Mouse (Mus musculus) gastrocnemius, adult 8-10 months (tissue): ENCODE measurements around the gene Ankrd50. TPM values are rescaled to one million over a fixed set of nuclear protein-coding genes. Genes with fewer than 3 reads are reported as not detected.

Experiments
- DNase-seq, 2 experiments: peaks; one replicate each; pipeline ENCODE4 v3.0.0; 2022; ENCODE audit warnings: low spot score in 2 of 2
- total RNA-seq, 4 experiments: library from RNA; stranded (reverse); gene quantifications; 2 replicates each; pipeline ENCODE4 v1.2.4; 2022

The Ankrd50 gene
- total RNA-seq = 10 to 100 TPM in 1 of 4 experiments, 1 to 10 TPM in 3; 5.8 to 14.1 (median 9.5) TPM

DNA sequence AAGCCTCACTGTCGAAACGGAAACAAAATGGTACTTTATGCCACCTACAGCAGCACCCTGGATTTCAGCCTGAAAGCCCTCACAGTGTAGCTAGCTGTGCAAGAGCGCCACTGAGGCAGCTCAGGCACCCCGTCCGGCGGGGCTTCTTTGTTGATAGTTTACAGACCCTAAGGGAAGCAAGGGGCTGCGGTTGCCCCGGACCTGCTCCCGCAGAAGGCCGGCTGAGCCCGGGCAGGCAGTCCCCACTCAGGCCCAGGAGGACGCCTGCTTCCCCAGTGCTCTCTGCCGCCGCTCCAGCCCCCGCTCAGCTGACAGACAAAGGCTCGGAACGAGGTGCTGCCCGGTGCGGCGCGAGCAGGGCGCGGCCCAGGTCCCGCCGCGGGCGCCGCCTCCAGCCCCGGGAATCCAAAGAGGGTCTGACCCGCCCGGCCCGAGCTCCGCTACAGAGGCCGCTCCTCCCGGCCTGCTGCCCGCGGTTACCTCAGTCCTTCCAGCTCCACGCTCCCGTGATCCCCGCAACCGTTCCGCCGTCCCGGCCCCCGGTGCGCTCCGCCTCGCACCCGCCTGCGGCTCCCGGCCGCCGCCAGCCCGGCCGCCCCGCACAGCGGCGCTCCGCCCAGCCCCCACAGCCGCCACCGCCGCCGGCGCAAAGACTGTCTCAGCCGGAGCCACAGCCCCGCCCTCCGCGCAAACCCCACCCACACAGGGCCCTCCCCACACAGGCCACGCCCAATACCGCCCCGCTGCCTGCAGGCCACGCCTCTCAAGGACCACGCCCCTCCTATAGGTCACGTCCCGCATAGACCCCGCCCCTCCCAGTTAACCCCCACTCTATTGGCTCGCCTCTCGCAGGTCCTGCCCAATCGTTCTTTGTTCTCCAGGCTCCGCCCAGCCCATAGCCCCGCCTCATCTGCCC is at the start of gene Ankrd50:
Ankrd50 (minus strand) TSS at position 654 of the 916 bp plus-strand sequence.
- DNase-seq = peak; percentile 98 to 99

- DNase-seq = no peak
Measured at GRCm38 (mm10) chr3:38534245-38534644, 49.6 kb upstream of the Ankrd50 start.

GRCm38 (mm10) chr3:38520426-38520825 is 35.8 kb upstream of the Ankrd50 start:
- no peak for DNase-seq

GRCm38 (mm10) chr3:38519971-38520370 is 35.3 kb upstream of the Ankrd50 start:
- no peak for DNase-seq

GRCm38 (mm10) chr3:38503606-38504005 is 19.0 kb upstream of the Ankrd50 start:
- DNase-seq = no peak

- DNase-seq = no peak
Measured at GRCm38 (mm10) chr3:38502156-38502555, 17.5 kb upstream of the Ankrd50 start.

GRCm38 (mm10) chr3:38501739-38502138 is 17.1 kb upstream of the Ankrd50 start:
- DNase-seq = no peak

GRCm38 (mm10) chr3:38501316-38501715 is 16.7 kb upstream of the Ankrd50 start:
- DNase-seq = no peak

DNA sequence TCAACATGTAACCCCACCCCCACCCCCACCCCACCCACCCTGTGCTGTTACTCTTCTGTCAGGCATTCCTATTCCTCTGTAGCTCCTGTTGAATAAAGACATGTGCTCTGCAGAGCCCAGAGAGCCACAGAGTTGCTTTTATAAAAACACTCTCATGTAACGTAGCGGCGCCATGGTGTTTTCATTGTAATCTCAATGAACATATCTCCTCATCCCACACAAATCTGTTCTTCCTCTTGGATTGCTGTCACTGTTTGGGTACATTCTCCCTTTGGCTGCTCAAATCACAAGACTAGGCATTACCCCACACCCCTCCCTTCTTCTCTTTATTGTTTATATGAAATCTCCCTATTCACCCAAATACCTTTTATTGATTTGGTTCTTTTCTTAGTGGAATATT is 13.9 kb upstream of the Ankrd50 start:
- DNase-seq = no peak

DNA sequence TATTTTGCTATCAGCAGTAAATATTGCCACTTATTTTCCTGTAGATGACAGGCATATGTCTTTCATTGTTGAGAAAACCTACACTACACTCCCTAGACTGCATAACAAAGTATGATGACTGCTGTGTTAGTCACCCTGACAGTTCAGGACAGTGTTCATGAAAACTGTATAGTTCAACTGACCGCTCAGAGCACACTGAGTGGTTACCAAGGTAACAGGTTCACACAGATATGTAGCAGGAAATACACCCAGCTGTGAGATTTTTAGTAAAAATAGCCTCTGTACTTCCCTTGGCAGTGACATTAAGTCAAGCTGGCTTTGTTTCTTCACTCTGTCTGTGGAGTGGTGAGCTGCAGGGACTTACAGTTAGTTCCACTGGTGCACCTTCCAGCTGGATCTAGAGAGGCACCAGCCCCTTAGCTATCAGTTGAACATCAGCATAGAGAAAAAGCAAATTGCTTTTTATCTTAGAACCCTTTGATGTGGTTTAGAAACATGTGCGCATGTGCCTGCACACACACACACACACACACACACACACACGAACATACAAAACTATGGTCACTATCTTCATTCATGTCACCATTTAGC is 12.2 kb upstream of the Ankrd50 start:
- DNase-seq = no peak

DNA sequence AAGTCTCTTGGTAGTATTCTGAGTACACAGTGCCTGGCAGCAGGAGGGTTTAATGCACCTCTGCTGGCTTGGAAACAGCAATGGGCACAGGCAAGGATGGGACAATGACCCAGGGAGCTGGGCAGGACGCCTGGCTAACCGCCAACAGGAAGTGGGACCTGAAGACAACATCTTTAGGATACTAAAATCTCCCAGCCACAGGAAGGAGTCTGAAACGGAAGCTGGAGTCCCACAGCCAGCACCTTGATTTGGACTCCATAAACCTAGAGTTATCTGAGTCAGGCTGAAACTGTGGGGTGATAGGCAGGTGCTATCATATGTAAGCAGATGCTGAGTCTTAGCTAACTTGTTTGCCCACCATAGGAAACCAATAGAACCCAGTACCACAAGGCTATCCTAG is 7.1 kb upstream of the Ankrd50 start:
- no peak for DNase-seq

DNA sequence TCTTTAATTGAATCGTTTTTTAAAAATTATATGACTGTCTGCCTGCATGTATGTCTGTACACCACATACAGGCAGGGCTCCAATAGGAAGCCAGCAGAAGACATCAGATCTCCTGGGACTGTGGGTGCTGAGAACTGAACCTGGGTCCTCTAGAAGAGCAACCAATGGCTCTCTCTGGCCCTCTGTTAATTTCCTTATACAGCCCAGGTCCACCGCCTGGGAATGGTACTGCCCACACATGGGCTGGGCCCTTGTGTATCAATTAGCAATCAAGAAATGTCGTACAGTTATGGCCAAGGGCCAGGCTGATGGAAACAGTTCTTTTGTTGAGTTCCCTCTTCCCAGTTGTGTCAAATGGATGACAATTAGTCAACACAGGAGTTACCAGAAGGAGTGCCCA is 6.6 kb upstream of the Ankrd50 start:
- no peak for DNase-seq

DNA sequence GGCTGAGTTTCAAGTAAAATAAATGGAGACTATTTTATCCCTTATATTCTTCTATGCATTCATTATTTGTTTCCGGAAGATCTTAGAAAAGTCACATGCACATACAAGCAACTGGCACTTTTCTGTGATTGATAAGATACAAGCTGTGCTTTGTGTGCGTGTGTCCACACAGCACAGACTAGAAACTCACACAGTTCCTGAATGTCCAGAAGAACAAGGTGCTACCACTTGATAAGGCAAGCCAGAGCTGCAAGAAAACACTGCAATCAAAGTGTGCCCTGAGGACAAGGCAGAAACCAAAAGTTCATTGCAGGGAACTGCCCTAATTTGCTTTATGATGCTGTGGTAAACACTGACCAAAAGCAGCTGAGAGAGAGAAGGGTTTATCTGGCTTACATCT is 6.1 kb upstream of the Ankrd50 start:
- no peak for DNase-seq

DNA sequence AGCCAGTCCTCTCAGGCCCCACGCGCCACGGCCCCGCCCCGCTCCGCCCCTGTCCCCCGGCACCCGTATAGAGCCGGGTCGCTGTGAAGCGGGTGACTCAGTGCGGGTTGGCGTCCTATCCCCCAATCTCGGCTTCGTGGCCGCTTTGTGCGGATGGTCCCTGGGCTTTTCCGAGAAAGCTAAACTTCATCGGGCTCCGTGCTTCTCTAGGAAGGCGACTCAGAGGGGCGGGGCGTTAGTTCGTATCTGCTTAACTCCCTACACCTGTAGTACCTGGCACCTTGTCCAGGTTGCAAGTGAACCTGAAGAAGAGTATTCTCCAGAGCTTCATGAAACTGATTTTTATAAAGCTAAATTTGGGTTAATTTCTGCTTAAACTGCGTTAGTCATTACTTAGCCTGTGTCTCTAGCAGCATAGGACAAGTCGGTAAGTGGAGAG is 482 bp upstream of the Ankrd50 start:
- DNase-seq = no peak

GRCm38 (mm10) chr3:38483551-38483950 is 1.1 kb downstream of the Ankrd50 start:
- no peak for DNase-seq

- no peak for DNase-seq
Measured at GRCm38 (mm10) chr3:38482749-38483148, 1.9 kb downstream of the Ankrd50 start.

DNA sequence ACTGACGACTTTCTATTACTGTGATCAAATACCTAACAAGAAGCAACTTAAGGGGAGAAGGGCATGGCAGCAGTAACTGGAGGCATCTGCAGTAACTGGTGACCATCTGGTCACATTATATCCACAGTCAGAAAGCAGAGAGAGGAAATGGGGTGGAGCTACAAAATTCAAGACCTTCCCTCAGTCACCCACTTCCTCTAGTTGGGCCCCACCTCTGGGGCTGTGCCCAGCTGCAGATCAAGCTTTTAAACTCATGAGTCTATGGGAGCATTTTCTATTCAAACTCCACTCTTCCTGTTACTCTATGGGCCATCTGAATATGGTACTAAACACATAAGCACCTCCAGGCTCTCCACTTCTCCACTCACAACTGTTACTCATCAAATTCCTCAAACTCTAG is 3.5 kb downstream of the Ankrd50 start:
- DNase-seq = no peak

DNA sequence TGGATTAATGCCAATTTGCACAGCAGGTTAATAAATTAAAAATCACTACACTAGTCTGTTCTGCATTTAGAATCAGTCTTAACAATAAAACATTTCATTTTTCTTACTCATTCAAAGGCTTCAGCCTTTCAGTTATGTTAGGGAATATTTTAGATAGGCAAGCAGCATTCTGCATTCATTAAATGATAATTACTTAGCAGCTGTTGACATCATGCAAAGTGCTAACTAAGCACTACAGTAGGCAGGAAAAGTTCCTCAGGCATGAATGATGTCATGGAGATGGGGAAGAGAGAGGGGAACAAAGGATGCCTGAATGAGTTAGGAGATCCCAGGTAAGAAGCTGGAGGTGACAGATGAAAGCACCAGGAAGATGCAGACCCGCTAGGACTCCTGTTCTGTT is 6.7 kb downstream of the Ankrd50 start:
- no peak for DNase-seq

- no peak for DNase-seq
Measured at GRCm38 (mm10) chr3:38475587-38475986, 9.1 kb downstream of the Ankrd50 start.

DNA sequence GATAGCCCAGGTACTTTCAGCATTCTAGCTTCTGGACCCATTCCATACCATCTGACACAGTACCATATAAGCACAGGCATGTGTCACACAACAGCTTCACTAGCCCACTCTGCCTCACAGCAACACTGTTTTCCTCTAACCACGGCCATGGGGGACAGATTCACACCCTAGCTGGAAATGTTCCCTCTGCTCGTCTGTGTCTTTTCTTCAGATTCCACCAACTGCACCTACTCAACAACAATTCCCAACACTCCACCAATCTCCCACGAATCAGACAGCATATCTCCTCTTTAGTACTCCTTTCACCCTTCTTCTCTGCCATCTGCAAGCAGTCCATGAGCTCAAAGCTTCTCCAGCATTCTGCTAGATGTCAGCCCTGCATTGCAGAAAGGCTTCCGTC is 11.5 kb downstream of the Ankrd50 start:
- DNase-seq = no peak

DNA sequence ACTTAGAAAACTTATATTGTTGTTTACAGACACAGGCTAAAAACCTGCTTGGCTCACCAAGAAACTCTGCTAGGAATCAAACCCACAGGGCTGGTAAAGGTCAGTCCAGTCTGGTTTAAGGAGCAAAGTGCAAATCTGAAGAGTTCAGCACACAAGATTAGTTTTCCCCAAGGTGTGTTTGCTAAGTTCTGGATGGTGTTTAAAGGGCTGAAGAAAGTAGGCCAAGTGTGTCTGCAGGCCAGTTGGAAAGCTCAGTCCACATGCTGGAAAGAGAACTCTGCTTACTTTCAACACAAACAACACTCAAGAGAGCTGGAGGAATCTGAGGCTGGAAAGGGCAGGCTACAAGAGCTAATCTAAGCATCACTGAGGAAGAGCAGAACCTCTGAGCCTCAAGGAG is 13.1 kb downstream of the Ankrd50 start:
- DNase-seq = no peak

DNA sequence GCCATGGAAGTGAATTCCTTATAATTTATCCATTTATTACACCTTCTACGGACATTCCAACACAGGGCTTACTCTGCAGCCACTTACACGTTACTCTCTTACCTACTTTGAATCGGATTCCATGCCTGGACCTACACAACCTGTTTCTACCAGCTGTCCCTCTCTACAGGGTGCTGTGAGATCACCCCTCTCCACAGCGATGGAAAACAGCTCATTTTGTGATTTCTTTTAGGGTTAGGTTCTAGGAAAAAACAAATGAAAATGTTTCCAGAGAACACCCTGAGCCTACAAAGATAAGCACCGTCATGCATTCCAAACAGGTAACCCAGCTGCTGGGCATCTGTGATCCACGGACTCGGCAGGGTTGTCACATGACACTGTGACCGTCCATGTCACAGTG is 16.5 kb downstream of the Ankrd50 start:
- no peak for DNase-seq

DNA sequence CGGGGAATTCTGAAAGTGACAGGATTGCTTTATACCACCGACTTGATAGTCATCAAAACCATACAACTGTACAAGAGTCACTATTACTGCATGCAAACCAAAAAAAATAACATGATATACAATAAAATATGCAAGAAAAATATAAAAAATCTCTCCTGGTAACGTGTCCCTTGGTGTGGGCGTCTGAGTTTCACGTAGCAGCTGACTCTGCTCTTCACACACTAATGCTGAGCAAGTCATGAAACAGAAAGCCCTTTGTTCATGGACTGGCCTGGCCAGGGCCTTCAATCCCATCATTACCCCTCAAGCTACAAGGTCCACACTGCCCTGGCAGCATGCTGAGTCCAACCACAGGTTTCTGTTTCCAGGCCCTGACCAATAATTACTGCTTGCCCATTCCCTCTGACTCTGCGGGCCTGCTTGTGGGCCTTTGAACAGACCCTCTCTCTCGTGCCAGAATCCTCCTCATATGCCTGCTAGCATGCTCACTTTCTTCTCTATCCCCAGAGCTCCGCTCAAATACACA is 17.7 kb downstream of the Ankrd50 start:
- DNase-seq = no peak
